Mouse (Mus musculus) megakaryocyte-erythroid progenitor cell, adult 5 weeks (primary cell): ENCODE data around the gene Trib3. TPM values are rescaled to one million over a fixed set of nuclear protein-coding genes. Genes with fewer than 3 reads are reported as not detected.

Experiments used
- polyA plus RNA-seq: library from polyadenylated mRNA; stranded (reverse); fragments of >175 nt; gene quantifications from 2 replicates; pipeline ENCODE4 v1.2.3, GENCODE M21; 2012

Trib3 gene
- 1.9 and 4.1 TPM in 2 replicates for polyA plus RNA-seq

GRCm38 (mm10) chr2:152343329-152344213 is at the start of gene Trib3:
Gene Trib3 (minus strand): TSS chr2:152344032.

GRCm38 (mm10) chr2:152376345-152376741 is 32.5 kb upstream of the Trib3 start, which contains the start of gene Nrsn2:
Gene Nrsn2 (minus strand): TSS chr2:152376638.

GRCm38 (mm10) chr2:152332101-152332825 is 11.6 kb downstream of the Trib3 start, which contains the start of gene Rbck1:
Gene Rbck1 (minus strand): TSS chr2:152332653.

GRCm38 (mm10) chr2:152293727-152294475 is 49.9 kb downstream of the Trib3 start, which contains the start of gene Tbc1d20:
Gene Tbc1d20 (plus strand): TSS chr2:152293828.

Other genes starting within 250 kb of the Trib3 start
- 3.9 and 5.3 TPM in 2 replicates for gene Srxn1, start 238.5 kb downstream of the Trib3 start, polyA plus RNA-seq
- 2.9 and 4.3 TPM in 2 replicates for gene Tcf15, start 200.5 kb downstream of the Trib3 start, polyA plus RNA-seq
- 9.7 and 9.8 TPM in 2 replicates for gene Csnk2a1, start 117.2 kb downstream of the Trib3 start, polyA plus RNA-seq
- gene Tbc1d20, start 50.2 kb downstream of the Trib3 start, polyA plus RNA-seq = 10.6 and 17.0 TPM in 2 replicates
- gene Rbck1, start 11.4 kb downstream of the Trib3 start, polyA plus RNA-seq = 217 and 239 TPM in 2 replicates
- gene Nrsn2, start 32.6 kb upstream of the Trib3 start, polyA plus RNA-seq = not detected in 2 replicates
- 40.4 and 58.1 TPM in 2 replicates for gene Sox12, start 54.0 kb upstream of the Trib3 start, polyA plus RNA-seq
- gene Zcchc3, start 71.0 kb upstream of the Trib3 start, polyA plus RNA-seq = 3.9 and 4.9 TPM in 2 replicates
- gene 6820408C15Rik, start 71.6 kb upstream of the Trib3 start, polyA plus RNA-seq = not detected in 2 replicates
- not detected in 2 replicates for gene Defb23, start 120.6 kb upstream of the Trib3 start, polyA plus RNA-seq
- gene Defb20, start 133.0 kb upstream of the Trib3 start, polyA plus RNA-seq = not detected in 2 replicates
- gene Defb22, start 146.1 kb upstream of the Trib3 start, polyA plus RNA-seq = not detected in 2 replicates
- gene Defb26, start 167.7 kb upstream of the Trib3 start, polyA plus RNA-seq = not detected in 2 replicates
- gene Defb28, start 174.2 kb upstream of the Trib3 start, polyA plus RNA-seq = not detected in 2 replicates
- not detected in 2 replicates for gene Defb29, start 196.1 kb upstream of the Trib3 start, polyA plus RNA-seq
- gene Gm17416, start 225.3 kb upstream of the Trib3 start, polyA plus RNA-seq = not detected in 2 replicates
- gene Defb21, start 228.7 kb upstream of the Trib3 start, polyA plus RNA-seq = not detected in 2 replicates
- not detected in 2 replicates for gene Defb19, start 236.3 kb upstream of the Trib3 start, polyA plus RNA-seq